Mouse (Mus musculus) midbrain, embryonic 10.5 days (tissue): ENCODE data around the gene Ick. TPM values are rescaled to one million over a fixed set of nuclear protein-coding genes. Genes with fewer than 3 reads are reported as not detected.

ENCODE experiments used
- DNase-seq: peaks from one replicate; pipeline ENCODE4 v3.0.0-alpha.2; 2017; ENCODE audit warnings: low spot score
- H3K27ac ChIP-seq: fragments of 300-500 bp; sonication (generic); replicated peaks from 2 replicates; pipeline ENCODE4 v1.5.1; 2016; ENCODE audit warnings: mild to moderate bottlenecking
- H3K27me3 ChIP-seq: fragments of 300-500 bp; sonication (generic); 2 replicates; pipeline ENCODE4 v1.6.1; 2016; ENCODE audit warnings: low read depth, mild to moderate bottlenecking; ENCODE audit not compliant: poor library complexity, severe bottlenecking
- H3K36me3 ChIP-seq: fragments of 300-500 bp; sonication (generic); 2 replicates; pipeline ENCODE4 v1.6.1; 2016; ENCODE audit warnings: mild to moderate bottlenecking, moderate library complexity
- H3K4me1 ChIP-seq: fragments of 300-500 bp; sonication (generic); 2 replicates; pipeline ENCODE4 v1.6.1; 2016
- H3K4me3 ChIP-seq: fragments of 300-500 bp; sonication (generic); 2 replicates; pipeline ENCODE4 v1.5.1; 2016; ENCODE audit warnings: mild to moderate bottlenecking, moderate library complexity
- H3K9me3 ChIP-seq: fragments of 300-500 bp; sonication (generic); replicated peaks from 2 replicates; pipeline ENCODE4 v1.6.1; 2016; ENCODE audit warnings: mild to moderate bottlenecking
- WGBS: fragments of 180-500 bp; shearing (Covaris S2); methylation state at CpG from one replicate; pipeline ENCODE4 v1.1.7; 2016; 5-methylcytosine and 5-hydroxymethylcytosine counted together
- polyA plus RNA-seq: library from polyadenylated mRNA; unstranded; fragments of >200 nt; fragmentation: Nextera tagmentation; extraction: Ambion mirVana; gene quantifications from 2 replicates; pipeline ENCODE4 v1.2.1, GENCODE M21; 2016

Ick gene
- polyA plus RNA-seq, 1 experiment from 2014 or later: 33.5 TPM

DNA sequence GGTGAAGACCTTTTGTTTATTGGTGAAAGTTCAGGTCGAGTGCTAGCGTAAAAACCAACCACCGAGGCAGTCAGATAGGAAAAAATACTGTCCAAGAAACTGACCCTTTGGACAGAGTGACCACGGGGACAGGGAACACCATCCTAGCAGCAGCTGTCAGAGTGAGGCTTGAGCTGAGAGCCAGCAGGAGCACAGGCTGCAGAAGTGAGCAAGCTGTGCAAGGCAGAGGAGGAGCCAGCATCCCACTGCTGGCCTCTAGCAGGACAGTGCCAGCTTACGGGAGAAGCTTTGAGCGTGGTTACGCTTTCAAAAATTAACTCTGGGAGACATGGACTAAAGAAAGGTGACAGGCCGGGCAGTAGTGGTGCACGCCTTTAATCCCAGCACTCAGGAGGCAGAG, 21.2 kb upstream of the Ick start:
- H3K4me3 ChIP-seq: no peak overlapping the region
- peaks cover 40% of the 10 kb centered on the region for H3K36me3 ChIP-seq
- peaks cover 3% of the 10 kb centered on the region; the same call in 1 of the 2 replicates for H3K4me1 ChIP-seq
- DNase-seq: no peak
- H3K27ac ChIP-seq: no peak overlapping the region
- H3K9me3 ChIP-seq: no peaks in the 10 kb centered on the region
- no peaks in the 10 kb centered on the region for H3K27me3 ChIP-seq
- WGBS: 94% methylated on average over 9 of the region's 9 CpGs

DNA sequence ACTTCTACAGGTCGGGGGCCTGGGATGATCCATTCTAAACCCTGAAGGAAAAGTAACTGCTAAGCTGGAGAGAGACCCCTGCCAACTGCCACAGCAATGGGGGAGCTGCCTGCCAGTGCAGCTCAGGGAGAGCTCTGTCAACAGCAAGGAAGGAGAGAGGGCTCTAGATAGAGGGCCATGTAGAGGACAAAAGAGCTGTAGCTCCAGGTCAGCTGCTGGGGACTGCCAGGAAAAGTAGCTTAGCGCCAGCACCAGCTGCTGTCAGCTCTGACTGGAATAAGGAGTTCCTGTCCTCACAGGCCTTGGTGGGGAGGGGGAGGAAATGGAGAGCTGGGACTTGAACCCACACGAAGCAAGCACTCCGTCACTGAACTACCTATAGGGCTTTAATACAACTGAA, 20.5 kb upstream of the Ick start:
- WGBS: 80% methylated on average over 4 of the region's 4 CpGs
- DNase-seq: no peak
- Histone ChIP-seq H3K4me1 (peaks cover 3% of the 10 kb centered on the region; the same call in 1 of the 2 replicates), H3K4me3 (no peak overlapping the region), H3K27ac (0 out of 2 replicates have a peak overlapping the region, but pooled peaks have one; percentile 38), H3K36me3 (peaks cover 40% of the 10 kb centered on the region), H3K9me3 (no peaks in the 10 kb centered on the region), H3K27me3 (no peaks in the 10 kb centered on the region)

DNA sequence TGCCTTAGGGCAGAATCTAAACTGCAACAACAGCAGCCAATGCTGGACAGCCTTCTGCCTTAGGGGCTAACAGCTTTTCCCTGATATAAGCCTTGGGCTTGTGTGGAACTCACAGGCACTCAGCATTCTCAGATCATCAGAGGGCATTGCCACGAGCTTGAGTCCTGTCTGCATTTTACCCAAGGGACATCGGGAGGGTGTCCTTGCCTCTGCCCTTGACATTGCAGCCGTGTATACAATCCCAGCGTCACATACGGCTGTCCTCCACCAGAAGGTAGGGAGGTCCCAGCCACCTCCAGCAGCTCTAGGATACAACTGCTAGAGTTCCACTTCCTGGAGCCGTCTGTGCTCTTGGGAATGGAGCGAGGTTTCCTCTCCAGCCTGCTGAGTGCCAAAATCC, 20.0 kb upstream of the Ick start:
- Histone ChIP-seq H3K9me3 (no peaks in the 10 kb centered on the region), H3K27ac (no peak overlapping the region), H3K27me3 (no peaks in the 10 kb centered on the region), H3K36me3 (peaks cover 39% of the 10 kb centered on the region), H3K4me1 (peaks cover 3% of the 10 kb centered on the region; the same call in 1 of the 2 replicates), H3K4me3 (no peak overlapping the region)
- DNase-seq: no peak
- 88% methylated on average over 7 of the region's 7 CpGs for WGBS

DNA sequence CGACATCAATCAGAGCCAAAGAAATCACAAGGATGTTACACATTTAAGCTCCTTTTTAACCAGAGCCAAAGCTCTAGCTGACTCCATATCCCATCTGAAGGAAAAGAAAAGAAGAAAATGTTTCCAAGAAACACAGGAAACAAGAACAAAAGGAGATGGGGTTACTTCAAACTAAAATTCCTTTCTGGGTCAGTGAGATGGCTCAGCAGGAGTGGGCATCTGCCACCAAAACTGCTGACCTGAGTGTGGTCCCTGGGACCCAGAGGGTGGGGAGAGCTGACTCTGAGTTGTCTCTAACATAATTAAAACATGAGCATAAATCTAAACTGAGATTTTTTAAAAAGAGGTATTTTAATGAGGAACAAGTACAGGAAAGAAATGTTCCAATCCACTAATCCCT, 19.1 kb upstream of the Ick start:
- H3K27ac ChIP-seq: no peak overlapping the region
- WGBS: 90% methylated on average over 1 of the region's 1 CpGs
- no peaks in the 10 kb centered on the region for H3K9me3 ChIP-seq
- H3K4me1 ChIP-seq: peaks cover 3% of the 10 kb centered on the region; the same call in 1 of the 2 replicates
- peaks cover 34% of the 10 kb centered on the region for H3K36me3 ChIP-seq
- no peaks in the 10 kb centered on the region for H3K27me3 ChIP-seq
- no peak overlapping the region for H3K4me3 ChIP-seq
- no peak for DNase-seq

DNA sequence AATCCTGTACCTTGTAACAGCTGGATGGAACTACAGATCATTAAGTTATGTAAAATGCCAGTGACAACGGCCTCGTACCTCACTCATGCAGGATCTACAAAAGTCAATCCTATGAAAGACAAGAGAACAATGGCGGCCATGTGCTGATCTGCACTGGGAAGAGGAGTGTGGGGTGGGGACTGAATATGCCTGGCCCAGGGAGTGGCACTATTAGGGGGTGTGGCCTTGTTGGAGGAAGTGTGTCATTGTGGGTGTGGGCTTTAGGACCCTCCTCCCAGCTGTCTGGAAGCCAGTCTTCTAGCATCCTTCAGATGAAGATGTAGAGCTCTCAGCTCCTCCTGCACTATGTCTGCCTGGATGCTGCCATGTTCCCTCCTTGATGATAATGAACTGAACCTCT, 18.4 kb upstream of the Ick start:
- H3K36me3 ChIP-seq: peaks cover 34% of the 10 kb centered on the region
- no peak for DNase-seq
- H3K27me3 ChIP-seq: no peaks in the 10 kb centered on the region
- 93% methylated on average over 3 of the region's 3 CpGs for WGBS
- H3K27ac ChIP-seq: no peak overlapping the region
- H3K4me1 ChIP-seq: peaks cover 3% of the 10 kb centered on the region; the same call in 1 of the 2 replicates
- no peaks in the 10 kb centered on the region for H3K9me3 ChIP-seq
- H3K4me3 ChIP-seq: no peak overlapping the region

DNA sequence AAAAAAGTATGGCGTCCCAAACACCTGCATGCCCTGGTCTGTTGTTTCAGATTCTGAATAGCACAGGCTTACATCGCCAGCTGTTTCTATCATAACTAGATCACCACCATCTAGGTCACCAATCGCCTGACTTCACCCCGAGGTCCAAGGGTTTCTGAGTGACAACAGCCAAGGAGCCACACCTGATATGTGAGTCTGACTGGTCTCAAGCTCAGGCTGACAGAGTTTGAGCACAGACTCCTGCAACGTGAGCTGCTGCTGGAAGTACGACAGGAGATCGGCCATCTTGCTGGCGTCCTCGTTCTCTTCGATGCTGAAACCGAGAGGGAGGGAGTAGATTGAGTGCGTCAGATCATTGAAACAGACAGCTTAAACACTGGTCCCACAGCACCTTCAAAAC, 13.3 kb upstream of the Ick start:
- H3K4me3 ChIP-seq: no peak overlapping the region
- no peak overlapping the region for H3K27ac ChIP-seq
- peaks cover 65% of the 10 kb centered on the region for H3K36me3 ChIP-seq
- H3K27me3 ChIP-seq: no peaks in the 10 kb centered on the region
- WGBS: 95% methylated on average over 12 of the region's 12 CpGs
- peaks cover 7% of the 10 kb centered on the region; the same call in 1 of the 2 replicates for H3K9me3 ChIP-seq
- H3K4me1 ChIP-seq: no peaks in the 10 kb centered on the region
- DNase-seq: no peak

DNA sequence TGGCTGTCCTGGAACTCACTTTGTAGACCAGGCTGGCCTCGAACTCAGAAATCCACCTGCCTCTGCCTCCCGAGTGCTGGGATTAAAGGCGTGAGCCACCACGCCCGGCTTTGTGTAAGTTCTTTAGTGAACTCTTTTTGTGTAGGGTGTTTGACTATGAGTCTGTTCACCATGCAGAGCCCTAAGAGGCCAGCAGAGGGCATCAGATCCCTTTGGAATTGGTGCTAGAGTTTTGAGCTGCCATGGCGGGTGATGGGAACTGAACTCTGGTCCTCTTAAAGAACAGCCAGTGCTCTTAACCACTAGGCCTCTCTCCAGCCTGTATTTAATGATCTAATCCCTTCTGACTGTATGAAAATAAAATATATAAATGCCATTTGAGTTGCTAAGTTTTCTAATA, 12.6 kb upstream of the Ick start:
- no peak for DNase-seq
- WGBS: 94% methylated on average over 6 of the region's 6 CpGs
- no peaks in the 10 kb centered on the region for H3K4me1 ChIP-seq
- no peak overlapping the region for H3K27ac ChIP-seq
- peaks cover 70% of the 10 kb centered on the region for H3K36me3 ChIP-seq
- peaks cover 7% of the 10 kb centered on the region; the same call in 1 of the 2 replicates for H3K9me3 ChIP-seq
- no peaks in the 10 kb centered on the region for H3K27me3 ChIP-seq
- H3K4me3 ChIP-seq: no peak overlapping the region

DNA sequence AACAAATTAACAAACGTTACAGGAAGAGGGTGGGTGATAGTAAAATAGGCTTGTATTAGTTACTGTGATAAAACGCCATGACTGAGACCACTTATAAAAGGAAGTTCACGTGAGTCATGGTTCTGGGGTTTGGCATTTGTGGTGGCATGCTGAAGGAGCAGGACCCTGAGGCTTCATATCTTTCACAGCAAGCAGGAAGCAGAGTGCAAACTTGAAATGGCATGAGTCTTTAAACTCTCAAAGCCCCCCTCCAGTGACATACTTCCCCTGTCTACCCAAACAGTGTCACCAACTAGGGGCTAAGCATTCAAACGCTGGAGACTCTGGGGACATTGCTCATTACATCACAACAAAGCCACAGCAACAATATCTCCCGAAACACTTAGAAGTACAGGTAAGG, 8.0 kb upstream of the Ick start:
- Histone ChIP-seq H3K36me3 (peaks cover 50% of the 10 kb centered on the region), H3K4me3 (no peak overlapping the region), H3K4me1 (no peaks in the 10 kb centered on the region), H3K27ac (no peak overlapping the region), H3K27me3 (no peaks in the 10 kb centered on the region), H3K9me3 (peaks cover 7% of the 10 kb centered on the region; the same call in 1 of the 2 replicates)
- WGBS: 95% methylated on average over 5 of the region's 5 CpGs
- no peak for DNase-seq

DNA sequence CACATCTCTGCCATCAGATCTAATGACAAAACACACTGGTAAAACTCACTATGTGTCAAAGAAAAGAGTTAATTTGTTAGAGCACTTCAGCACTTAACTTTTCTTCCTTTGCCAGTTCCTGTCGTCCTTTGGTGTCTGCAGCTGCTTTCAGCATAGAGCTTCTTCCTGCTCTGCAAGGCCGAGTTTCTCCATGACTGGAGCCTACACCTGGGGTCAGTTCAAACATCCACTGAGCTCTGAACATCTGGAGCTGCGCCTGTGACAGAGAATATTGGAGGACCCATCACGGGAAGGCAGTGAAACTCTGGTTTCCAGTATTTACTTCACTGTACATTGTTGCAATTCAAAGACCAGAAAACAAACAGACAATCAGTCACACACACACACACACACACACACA, 7.6 kb upstream of the Ick start:
- 79% methylated on average over 4 of the region's 4 CpGs for WGBS

DNA sequence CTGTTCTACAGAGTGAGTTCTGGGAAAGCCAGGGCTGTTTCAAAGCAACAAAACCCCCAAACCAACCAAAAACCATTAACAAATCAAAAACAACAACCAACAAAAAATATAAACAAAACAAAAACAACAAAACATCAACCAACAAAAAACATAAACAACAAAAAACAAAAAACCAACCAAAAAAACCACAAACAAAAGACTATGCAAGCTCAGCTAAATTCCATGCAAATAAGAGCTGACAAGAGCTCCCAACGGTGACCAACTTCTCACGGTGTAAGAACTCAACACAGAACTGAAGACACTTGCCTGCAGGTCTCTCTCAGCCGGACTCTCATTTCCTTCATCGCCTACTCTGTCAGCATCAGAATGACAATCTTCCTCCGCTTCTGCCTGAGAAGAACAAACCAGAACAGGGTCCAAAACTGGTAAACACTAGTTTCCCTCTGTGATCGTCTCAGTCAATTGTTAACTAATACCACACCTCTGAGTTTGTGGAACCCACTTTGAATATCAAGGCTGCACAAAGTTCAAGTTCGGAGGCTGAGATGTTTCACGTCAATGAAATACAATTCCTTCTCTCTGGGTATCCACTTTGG, 4.9 kb upstream of the Ick start:
- Histone ChIP-seq H3K27ac (no peak overlapping the region), H3K36me3 (peaks cover 21% of the 10 kb centered on the region), H3K9me3 (no peaks in the 10 kb centered on the region), H3K4me3 (no peak overlapping the region), H3K27me3 (0 out of 2 replicates have a peak, but pooled peaks cover 5% of the 10 kb centered on the region), H3K4me1 (peaks cover 12% of the 10 kb centered on the region)
- DNase-seq: no peak
- 88% methylated on average over 8 of the region's 8 CpGs for WGBS

More for the DNA sequence above, 7.6 kb upstream of the Ick start:
- H3K27ac ChIP-seq: no peak overlapping the region
- no peak for DNase-seq
- H3K4me3 ChIP-seq: no peak overlapping the region
- no peaks in the 10 kb centered on the region for H3K4me1 ChIP-seq
- peaks cover 47% of the 10 kb centered on the region for H3K36me3 ChIP-seq
- no peaks in the 10 kb centered on the region for H3K27me3 ChIP-seq
- peaks cover 6% of the 10 kb centered on the region; the same call in 1 of the 2 replicates for H3K9me3 ChIP-seq

DNA sequence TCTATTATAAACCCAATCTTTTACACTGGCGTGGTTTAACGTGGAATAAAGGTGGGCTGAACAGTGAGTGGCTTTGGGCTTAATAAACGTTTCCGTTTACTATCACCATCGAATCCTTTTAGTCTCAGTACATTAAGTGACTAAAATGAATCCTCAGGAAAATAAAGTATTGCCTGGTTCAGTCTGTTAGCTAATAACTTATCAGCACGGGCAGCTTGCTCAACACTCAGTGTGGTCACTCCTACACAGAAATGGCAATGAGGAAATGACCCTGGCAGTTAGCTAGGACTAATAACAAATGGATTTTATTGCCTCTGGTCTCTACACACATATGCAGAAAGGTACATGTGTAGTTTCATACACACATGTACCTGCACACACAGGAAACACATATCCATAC, 4.0 kb upstream of the Ick start:
- 93% methylated on average over 6 of the region's 6 CpGs for WGBS
- Histone ChIP-seq H3K27me3 (0 out of 2 replicates have a peak, but pooled peaks cover 5% of the 10 kb centered on the region), H3K4me1 (peaks cover 19% of the 10 kb centered on the region), H3K9me3 (no peaks in the 10 kb centered on the region), H3K36me3 (peaks cover 15% of the 10 kb centered on the region), H3K4me3 (no peak overlapping the region), H3K27ac (no peak overlapping the region)
- DNase-seq: no peak

DNA sequence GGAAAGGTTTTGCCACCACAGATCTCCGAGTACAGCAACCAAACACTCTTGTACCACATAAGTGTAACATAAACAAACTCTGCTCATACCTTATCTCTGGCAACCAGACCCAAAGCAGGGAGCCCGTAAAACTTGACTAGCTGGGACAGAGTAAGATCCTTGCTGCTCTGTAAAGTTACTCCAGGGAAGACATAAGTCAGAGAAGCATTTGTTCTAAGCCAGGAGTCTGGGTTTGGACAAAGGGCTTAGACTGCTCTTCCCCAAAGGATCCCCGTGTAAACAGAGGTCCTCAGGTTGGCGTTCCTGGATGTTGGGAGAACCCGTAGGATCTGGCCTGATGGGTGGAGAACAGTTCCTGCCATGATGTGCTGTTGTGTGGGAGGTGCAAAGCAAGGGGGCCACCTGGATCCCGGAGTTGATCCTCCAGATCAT, 3.5 kb upstream of the Ick start:
- Histone ChIP-seq H3K4me1 (peaks cover 19% of the 10 kb centered on the region), H3K27me3 (0 out of 2 replicates have a peak, but pooled peaks cover 5% of the 10 kb centered on the region), H3K9me3 (no peaks in the 10 kb centered on the region), H3K4me3 (no peak overlapping the region), H3K27ac (no peak overlapping the region), H3K36me3 (peaks cover 10% of the 10 kb centered on the region)
- WGBS: 88% methylated on average over 6 of the region's 6 CpGs
- no peak for DNase-seq

DNA sequence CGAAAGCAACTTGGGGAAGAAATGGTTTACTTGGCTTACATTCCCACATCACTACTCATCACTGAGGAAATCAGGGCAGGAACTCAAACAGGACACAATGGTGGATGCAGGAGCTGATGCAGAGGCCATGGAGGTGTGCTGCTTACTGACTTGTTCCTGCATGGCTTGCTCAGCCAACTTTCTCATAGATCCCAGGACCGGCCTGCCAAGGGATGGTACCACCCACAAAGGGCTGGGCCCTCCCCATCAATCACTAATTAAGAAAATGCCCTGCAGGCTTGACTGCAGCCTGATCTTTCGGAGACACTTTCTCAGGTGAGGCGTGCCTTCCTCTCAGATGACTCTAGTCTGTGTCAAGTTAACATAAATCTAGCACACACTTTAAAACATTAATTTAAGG, 2.2 kb upstream of the Ick start:
- no peak for DNase-seq
- Histone ChIP-seq H3K27ac (no peak overlapping the region), H3K36me3 (no peaks in the 10 kb centered on the region), H3K4me3 (peak overlapping the region; percentile 95; the same call in 1 of the 2 replicates), H3K9me3 (no peaks in the 10 kb centered on the region), H3K4me1 (peaks cover 19% of the 10 kb centered on the region), H3K27me3 (0 out of 2 replicates have a peak, but pooled peaks cover 5% of the 10 kb centered on the region)
- WGBS: 81% methylated on average over 4 of the region's 4 CpGs
